In genomic region chrX:169880363-169880711, GRCm38 (mm10) we compare ENCODE assay signal across 8 mouse cellular contexts.
DNase-seq lines count a peak whose midpoint lies in the region; ATAC-seq and TF ChIP-seq lines count a peak whose summit lies in the region.

No protein-coding gene starts in this region.

- H3K9me3 ChIP-seq in lung, postnatal 0 days (ENCODE audit: low read length): no peaks in the 10 kb centered on the region
- H3K9me3 ChIP-seq in embryonic facial prominence, embryonic 10.5 days: no peaks in the 10 kb centered on the region
- H3K9me3 ChIP-seq in hindbrain, postnatal 0 days (ENCODE audit: low read length): no peaks in the 10 kb centered on the region
- no peaks in the 10 kb centered on the region for H3K9me3 ChIP-seq in midbrain, embryonic 12.5 days

- H3K36me3 ChIP-seq in lung, postnatal 0 days (ENCODE audit: insufficient read depth, low read length): no peaks in the 10 kb centered on the region
- no peaks in the 10 kb centered on the region for H3K36me3 ChIP-seq in embryonic facial prominence, embryonic 10.5 days (replicated peaks)
- H3K36me3 ChIP-seq in hindbrain, postnatal 0 days (ENCODE audit: insufficient read depth, low read length): no peaks in the 10 kb centered on the region
- no peaks in the 10 kb centered on the region for H3K36me3 ChIP-seq in midbrain, embryonic 12.5 days

- 7% methylated on average over 13 of the region's 13 CpGs for WGBS in lung, postnatal 0 days
- WGBS in embryonic facial prominence, embryonic 10.5 days: 14% methylated on average over 13 of the region's 13 CpGs
- 22% methylated on average over 13 of the region's 13 CpGs for WGBS in hindbrain, postnatal 0 days
- WGBS in midbrain, embryonic 12.5 days: 11% methylated on average over 13 of the region's 13 CpGs

- DNase-seq in lung, postnatal 0 days (ENCODE audit: low spot score): no peak
- DNase-seq in lung, postnatal 36 days: no peak
- peak; percentile 34 for DNase-seq in embryonic facial prominence, embryonic 10.5 days (ENCODE audit: low spot score)
- DNase-seq in hindbrain, postnatal 0 days (ENCODE audit: low spot score): peak; percentile 7
- DNase-seq in T-cell, adult 2 months (ENCODE audit: low spot score): no peak
- DNase-seq in frontal cortex, postnatal 10 days (ENCODE audit: low spot score in 2 of 2): no peak
- DNase-seq in cerebellum, postnatal 4 days (ENCODE audit: low spot score in 2 of 2): no peak

- peak overlapping the region; percentile 49 for H3K27ac ChIP-seq in lung, postnatal 0 days (ENCODE audit: low read length)
- H3K27ac ChIP-seq in embryonic facial prominence, embryonic 10.5 days (replicated peaks): peak overlapping the region; percentile 84
- 0 out of 2 replicates have a peak overlapping the region, but pooled peaks have one; percentile 36 for H3K27ac ChIP-seq in hindbrain, postnatal 0 days
- peak overlapping the region; percentile 90 for H3K27ac ChIP-seq in midbrain, embryonic 12.5 days (replicated peaks)

- H3K4me1 ChIP-seq in lung, postnatal 0 days (ENCODE audit: insufficient read depth, low read depth, low read length): no peaks in the 10 kb centered on the region
- peaks cover 12% of the 10 kb centered on the region for H3K4me1 ChIP-seq in embryonic facial prominence, embryonic 10.5 days
- no peaks in the 10 kb centered on the region for H3K4me1 ChIP-seq in hindbrain, postnatal 0 days (ENCODE audit: insufficient read depth, low read length)
- H3K4me1 ChIP-seq in midbrain, embryonic 12.5 days: peaks cover 4% of the 10 kb centered on the region; the same call in 1 of the 2 replicates

- no peaks in the 10 kb centered on the region for H3K27me3 ChIP-seq in lung, postnatal 0 days (replicated peaks; ENCODE audit: insufficient read depth, low read length)
- H3K27me3 ChIP-seq in embryonic facial prominence, embryonic 10.5 days (replicated peaks; ENCODE audit: low read depth, poor library complexity, severe bottlenecking): peaks cover 85% of the 10 kb centered on the region
- no peaks in the 10 kb centered on the region for H3K27me3 ChIP-seq in hindbrain, postnatal 0 days (ENCODE audit: insufficient read depth, low read length)
- peaks cover 4% of the 10 kb centered on the region; the same call in 1 of the 2 replicates for H3K27me3 ChIP-seq in midbrain, embryonic 12.5 days

- H3K9ac ChIP-seq in lung, postnatal 0 days (replicated peaks; ENCODE audit: low read depth): peak overlapping the region; percentile 19; the same call in 1 of the 2 replicates
- H3K9ac ChIP-seq in hindbrain, postnatal 0 days (replicated peaks; ENCODE audit: low read length): peak overlapping the region; percentile 33
- H3K9ac ChIP-seq in midbrain, embryonic 12.5 days (replicated peaks): peak overlapping the region; percentile 67

- peak overlapping the region; percentile 66 for H3K4me2 ChIP-seq in lung, postnatal 0 days (replicated peaks; ENCODE audit: low read depth, low read length)
- peak overlapping the region; percentile 68 for H3K4me2 ChIP-seq in hindbrain, postnatal 0 days (ENCODE audit: low read depth, low read length)
- H3K4me2 ChIP-seq in midbrain, embryonic 12.5 days (replicated peaks): peak overlapping the region; percentile 57

- TF ChIP-seq EP300 in lung, postnatal 0 days (IDR thresholded peaks at IDR 0.05): no peak

- TF ChIP-seq CTCF in lung, postnatal 0 days (IDR thresholded peaks at IDR 0.05): no peak
- no peak for TF ChIP-seq CTCF in hindbrain, postnatal 0 days (IDR thresholded peaks at IDR 0.05; ENCODE audit: low read depth)

- H3K4me3 ChIP-seq in lung, postnatal 0 days (ENCODE audit: low read depth, low read length): peak overlapping the region; percentile 46
- peak overlapping the region; percentile 64 for H3K4me3 ChIP-seq in embryonic facial prominence, embryonic 10.5 days
- H3K4me3 ChIP-seq in hindbrain, postnatal 0 days (ENCODE audit: low read length): peak overlapping the region; percentile 48
- H3K4me3 ChIP-seq in midbrain, embryonic 12.5 days: peak overlapping the region; percentile 59

- peak; percentile 18 for ATAC-seq in lung, postnatal 0 days
- no peak for ATAC-seq in hindbrain, postnatal 0 days
- no peak for ATAC-seq in midbrain, embryonic 12.5 days (ENCODE audit: low FRiP score, low read depth)

Comparison
In these comparisons a context has a peak if more than half of its experiments do, and no peak if none do; other contexts are left out.
1. DNase-seq: peak in embryonic facial prominence, embryonic 10.5 days (single experiment) and hindbrain, postnatal 0 days (single experiment); none in lung, postnatal 0 days (single experiment), lung, postnatal 36 days (single experiment), T-cell, adult 2 months (single experiment), frontal cortex, postnatal 10 days (0 of 2) and cerebellum, postnatal 4 days (0 of 2).
2. H3K27ac ChIP-seq: peak in every context shown above with its lines; median percentile 90 in midbrain, embryonic 12.5 days; 84 in embryonic facial prominence, embryonic 10.5 days; 49 in lung, postnatal 0 days; 36 in hindbrain, postnatal 0 days.
3. Peak in every context shown above with its lines, with median percentiles within 50 percentile points of each other: H3K4me2 ChIP-seq, H3K4me3 ChIP-seq and H3K9ac ChIP-seq.